Mouse (Mus musculus): ENCODE measurements around the gene Mdm2.

GRCm38 (mm10) chr10:117752851-117753647 is 42.5 kb upstream of the Mdm2 start:
- TF ChIP-seq CTCF (IDR thresholded peaks at IDR 0.05; ENCODE audit: extremely low read depth, insufficient read depth, low read length) (no peak), POLR2A (IDR thresholded peaks at IDR 0.05; ENCODE audit: extremely low read depth, insufficient read depth, low read length) (no peak)
